Mouse (Mus musculus) adrenal gland, postnatal 10 days (tissue): Measurements from ENCODE around the gene Rpl34. TPM values are rescaled to one million over a fixed set of nuclear protein-coding genes. Genes with fewer than 3 reads are reported as not detected.

Experiments used
- DNase-seq: peaks from one replicate; pipeline ENCODE4 v3.0.0; 2021; ENCODE audit warnings: mixed read lengths
- total RNA-seq, 2 experiments: library from RNA; stranded (reverse); gene quantifications; 2 replicates each; pipeline ENCODE4 v1.2.3; 2021

Rpl34 gene
- total RNA-seq, 2 experiments from 2014 or later, result 787 to 809 TPM

GRCm38 (mm10) chr3:130714775-130715568 lies 15.2 kb downstream of the Rpl34 start:
- peak; percentile 81 for DNase-seq

DNA sequence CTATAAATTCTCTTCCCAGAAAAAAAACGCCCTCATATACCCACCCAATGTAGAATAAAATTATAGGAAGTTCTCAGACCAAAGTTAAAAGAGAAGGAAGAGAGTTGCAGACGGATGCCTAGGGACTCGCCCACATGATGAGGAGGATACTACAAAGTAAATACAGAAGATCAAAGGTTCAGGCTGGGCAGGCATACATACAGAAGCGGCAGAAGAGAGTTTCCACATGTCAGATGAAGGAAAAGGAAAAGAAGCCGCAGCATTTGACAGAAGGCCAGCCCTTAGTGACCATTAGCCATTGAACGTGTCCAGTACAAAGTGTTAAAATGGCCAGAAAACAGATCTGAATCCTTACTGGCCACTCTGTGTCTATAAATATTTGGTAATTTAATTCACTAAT lies 17.3 kb downstream of the Rpl34 start:
- no peak for DNase-seq

DNA sequence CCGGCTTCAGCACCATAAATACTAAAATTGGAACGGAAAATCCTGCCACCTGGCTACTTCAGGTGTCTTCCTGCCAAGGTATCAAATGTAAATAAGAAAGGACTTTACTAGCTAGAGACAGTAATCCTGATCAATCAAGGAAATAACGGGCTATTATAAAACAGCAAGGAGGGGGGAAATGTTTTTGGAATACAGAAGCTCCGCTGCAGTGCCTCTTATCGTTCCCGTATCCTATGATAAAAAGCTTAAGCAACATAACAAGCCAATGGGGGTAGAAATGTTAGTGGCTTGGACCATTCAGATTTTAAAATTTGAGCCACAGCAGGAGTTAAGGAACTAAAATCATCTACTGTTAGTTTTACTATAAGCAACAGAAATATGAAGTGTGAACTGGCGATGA lies 20.1 kb downstream of the Rpl34 start:
- no peak for DNase-seq

GRCm38 (mm10) chr3:130708967-130709924 lies 21.0 kb downstream of the Rpl34 start, which contains the start of gene Ostc:
Gene Ostc, minus strand, starts transcription at chr3:130709444.
- peak; percentile 96 for DNase-seq

GRCm38 (mm10) chr3:130708529-130708928 lies 21.7 kb downstream of the Rpl34 start:
- DNase-seq, result peak; percentile 29

- DNase-seq, result no peak
Measured at GRCm38 (mm10) chr3:130702289-130702688, 27.9 kb downstream of the Rpl34 start.

GRCm38 (mm10) chr3:130697622-130698021 lies 32.6 kb downstream of the Rpl34 start:
- DNase-seq, result no peak

GRCm38 (mm10) chr3:130694705-130695104 lies 35.5 kb downstream of the Rpl34 start:
- no peak for DNase-seq

GRCm38 (mm10) chr3:130694041-130694593 lies 36.1 kb downstream of the Rpl34 start:
- DNase-seq, result no peak

GRCm38 (mm10) chr3:130691596-130692170 lies 38.5 kb downstream of the Rpl34 start:
- no peak for DNase-seq

DNA sequence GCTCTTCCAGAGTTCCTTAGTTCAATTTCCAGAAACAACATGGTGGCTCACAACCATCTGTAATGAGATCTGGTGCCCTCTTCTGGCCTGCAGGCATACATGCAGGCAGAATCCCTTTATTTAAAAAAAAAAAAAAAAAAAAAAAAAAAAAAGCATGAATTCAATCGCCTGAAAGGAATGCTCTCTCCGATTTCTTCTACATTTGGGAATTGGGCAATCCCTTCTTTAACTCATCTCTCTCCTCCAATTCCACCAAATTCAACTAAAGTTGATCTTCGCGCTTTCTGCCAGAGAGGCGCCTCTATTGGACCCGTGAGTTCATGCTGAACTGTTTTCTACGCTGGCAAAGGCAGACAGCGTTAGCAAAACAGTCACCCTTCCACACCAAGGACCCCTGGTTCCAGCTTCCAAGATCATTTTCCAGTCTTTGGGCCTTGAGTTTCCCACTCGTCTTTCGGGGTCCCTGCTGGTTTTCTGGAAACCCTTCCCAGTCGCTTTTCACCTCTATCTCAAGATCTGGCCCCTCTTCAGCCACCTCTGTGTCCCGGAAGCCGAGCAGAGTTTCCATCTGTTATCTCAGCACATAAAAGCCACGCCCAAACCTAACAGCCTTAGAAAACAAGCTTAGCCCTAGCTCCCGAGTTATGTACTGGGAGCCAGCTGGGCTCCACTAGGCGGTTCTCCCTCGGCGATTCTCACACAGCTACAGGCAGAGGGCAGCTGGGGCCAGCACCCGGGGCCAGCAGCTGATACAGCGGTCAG lies 39.2 kb downstream of the Rpl34 start:
- DNase-seq, result peak; percentile 58

- peak; percentile 90 for DNase-seq
Measured at GRCm38 (mm10) chr3:130689630-130690029, 40.6 kb downstream of the Rpl34 start.

DNA sequence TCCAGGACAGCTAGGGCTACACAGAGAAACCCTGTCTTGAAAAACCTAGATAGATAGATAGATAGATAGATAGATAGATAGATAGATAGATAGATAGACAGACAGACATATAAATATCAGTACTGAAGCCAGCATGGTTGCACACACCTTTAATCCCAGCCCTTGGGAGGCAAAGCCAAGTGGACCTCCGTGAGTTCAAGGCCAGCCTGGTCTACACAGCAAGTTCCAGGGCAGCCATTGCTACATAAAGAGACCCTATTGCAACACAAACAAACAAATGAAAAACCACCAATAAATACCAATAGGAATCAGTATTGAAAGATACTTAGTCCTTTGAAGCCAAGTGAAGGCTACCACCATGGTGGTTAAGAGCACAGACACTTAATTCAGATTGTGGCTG lies 43.1 kb downstream of the Rpl34 start:
- no peak for DNase-seq

DNA sequence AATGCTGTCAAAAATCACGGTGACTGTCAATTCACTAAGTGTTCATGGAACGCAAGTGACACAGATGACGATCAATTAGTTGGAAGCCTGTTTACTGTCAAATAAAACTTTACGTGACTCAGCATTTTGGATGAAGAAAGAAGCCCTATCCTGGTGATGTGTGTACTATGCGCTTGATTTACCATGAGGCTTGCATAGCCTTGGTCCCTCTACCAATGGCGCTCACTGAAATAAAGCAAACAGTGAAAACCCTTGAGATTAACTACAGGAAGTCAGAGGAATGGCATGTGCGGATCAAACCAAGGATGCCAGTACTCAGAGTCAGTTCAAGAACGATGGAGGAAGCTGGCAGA lies 45.2 kb downstream of the Rpl34 start:
- DNase-seq, result no peak

- no peak for DNase-seq
Measured at GRCm38 (mm10) chr3:130684276-130685013, 45.8 kb downstream of the Rpl34 start.

GRCm38 (mm10) chr3:130683836-130684235 lies 46.4 kb downstream of the Rpl34 start:
- DNase-seq, result no peak

- DNase-seq, result no peak
Measured at GRCm38 (mm10) chr3:130682183-130682582, 48.0 kb downstream of the Rpl34 start.

DNA sequence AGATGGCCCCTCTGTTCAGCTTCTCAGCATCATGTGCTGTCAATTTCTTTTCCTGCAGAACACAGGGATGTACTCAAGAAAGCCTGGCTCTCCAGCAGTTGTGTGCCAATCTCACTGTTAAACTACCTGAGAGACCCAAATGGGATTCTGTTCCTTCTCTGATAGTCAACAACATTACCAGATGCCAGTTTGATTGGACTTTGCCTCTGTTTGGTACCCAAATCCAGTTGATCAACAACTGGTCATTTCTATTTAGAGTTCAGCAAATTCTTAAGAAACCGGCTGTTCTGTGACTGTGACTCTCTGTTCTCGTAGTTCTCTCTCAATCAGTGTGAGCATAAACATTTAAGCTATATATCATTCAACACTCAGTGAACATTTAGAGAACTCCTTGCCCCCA lies 49.0 kb downstream of the Rpl34 start:
- DNase-seq, result no peak

DNA sequence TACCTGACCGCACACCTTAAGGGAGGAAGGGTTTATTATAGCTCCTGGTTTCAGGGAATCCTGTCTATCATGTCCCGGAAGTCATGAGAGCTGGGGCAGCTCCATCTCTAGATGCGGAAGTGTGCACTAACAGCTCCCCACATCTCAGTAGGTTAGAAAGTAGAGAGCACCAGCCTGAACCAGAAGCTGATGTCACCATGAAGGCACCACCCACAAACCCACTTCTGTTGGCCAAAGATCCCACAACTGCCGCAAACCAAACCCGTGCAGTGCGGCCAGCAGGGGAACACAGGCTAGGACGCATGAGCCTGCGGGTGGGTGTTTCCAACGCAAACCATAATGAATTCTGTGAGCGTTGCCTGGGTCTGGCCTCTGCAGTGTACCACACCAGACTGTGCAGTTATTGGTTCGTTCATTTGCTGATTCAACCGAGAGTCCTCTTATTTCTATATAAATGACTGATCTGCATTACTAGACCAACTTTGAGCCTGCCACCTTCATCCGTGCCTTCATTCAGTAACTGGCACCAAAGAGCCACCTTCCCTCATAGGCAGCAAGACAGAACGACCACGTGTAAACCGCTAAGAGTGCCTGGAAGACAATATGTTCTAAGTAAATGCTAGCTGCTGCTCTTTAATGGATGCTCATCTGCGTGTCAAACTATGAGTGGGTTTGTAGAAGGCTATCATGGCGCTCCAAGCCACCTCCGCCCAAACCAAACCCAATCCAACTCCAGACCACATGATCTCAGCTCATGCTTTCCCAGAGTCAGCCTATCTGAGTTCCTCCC lies 52.3 kb downstream of the Rpl34 start:
- no peak for DNase-seq
